Mouse (Mus musculus): ENCODE data around the gene Gas7. TPM values are rescaled to one million over a fixed set of nuclear protein-coding genes. Genes with fewer than 3 reads are reported as not detected.

The Gas7 gene
- total RNA-seq, 2 experiments from 2014 or later, result 58.5 to 67.7 TPM

GRCm38 (mm10) chr11:67488156-67488555, 32.9 kb downstream of the Gas7 start:
- ATAC-seq (ENCODE audit: poor library complexity, severe bottlenecking), result no peak

GRCm38 (mm10) chr11:67489647-67490175, 34.5 kb downstream of the Gas7 start:
- ATAC-seq (ENCODE audit: poor library complexity, severe bottlenecking), result no peak

- ATAC-seq (ENCODE audit: poor library complexity, severe bottlenecking), result no peak
Observed at GRCm38 (mm10) chr11:67496796-67497195, 41.6 kb downstream of the Gas7 start.

GRCm38 (mm10) chr11:67500115-67500514, 44.9 kb downstream of the Gas7 start:
- no peak for ATAC-seq (ENCODE audit: poor library complexity, severe bottlenecking)

GRCm38 (mm10) chr11:67501468-67502244, 46.4 kb downstream of the Gas7 start:
- no peak; the same call in 1 of the 2 replicates for ATAC-seq (ENCODE audit: poor library complexity, severe bottlenecking)

- ATAC-seq (ENCODE audit: poor library complexity, severe bottlenecking), result no peak
Observed at GRCm38 (mm10) chr11:67509219-67509876, 54.1 kb downstream of the Gas7 start.

GRCm38 (mm10) chr11:67510831-67511230, 55.6 kb downstream of the Gas7 start:
- ATAC-seq (ENCODE audit: poor library complexity, severe bottlenecking), result no peak

GRCm38 (mm10) chr11:67513001-67513400, 57.8 kb downstream of the Gas7 start:
- ATAC-seq (ENCODE audit: poor library complexity, severe bottlenecking), result no peak

GRCm38 (mm10) chr11:67514401-67514800, 59.2 kb downstream of the Gas7 start:
- ATAC-seq (ENCODE audit: poor library complexity, severe bottlenecking), result peak; percentile 72; the same call in 1 of the 2 replicates

GRCm38 (mm10) chr11:67515020-67515911, 60.0 kb downstream of the Gas7 start:
- ATAC-seq (ENCODE audit: poor library complexity, severe bottlenecking), result no peak

- no peak for ATAC-seq (ENCODE audit: poor library complexity, severe bottlenecking)
Observed at GRCm38 (mm10) chr11:67515912-67516305, 60.7 kb downstream of the Gas7 start.

- no peak for ATAC-seq (ENCODE audit: poor library complexity, severe bottlenecking)
Observed at GRCm38 (mm10) chr11:67517748-67518147, 62.5 kb downstream of the Gas7 start.

GRCm38 (mm10) chr11:67518985-67519384, 63.7 kb downstream of the Gas7 start:
- no peak for ATAC-seq (ENCODE audit: poor library complexity, severe bottlenecking)

- no peak for ATAC-seq (ENCODE audit: poor library complexity, severe bottlenecking)
Observed at GRCm38 (mm10) chr11:67522671-67523070, 67.4 kb downstream of the Gas7 start.

- ATAC-seq (ENCODE audit: poor library complexity, severe bottlenecking), result no peak
Observed at GRCm38 (mm10) chr11:67523806-67524205, 68.6 kb downstream of the Gas7 start.

GRCm38 (mm10) chr11:67524731-67525130, 69.5 kb downstream of the Gas7 start:
- ATAC-seq (ENCODE audit: poor library complexity, severe bottlenecking), result no peak

- ATAC-seq (ENCODE audit: poor library complexity, severe bottlenecking), result no peak
Observed at GRCm38 (mm10) chr11:67525841-67526240, 70.6 kb downstream of the Gas7 start.

GRCm38 (mm10) chr11:67526621-67527545, 71.6 kb downstream of the Gas7 start:
- ATAC-seq (ENCODE audit: poor library complexity, severe bottlenecking), result peak; percentile 96

- no peak for ATAC-seq (ENCODE audit: poor library complexity, severe bottlenecking)
Observed at GRCm38 (mm10) chr11:67531286-67531685, 76.0 kb downstream of the Gas7 start.
